Mouse (Mus musculus) monocyte, adult 5-6 weeks (primary cell): ENCODE data around the gene Bicc1. TPM values are rescaled to one million over a fixed set of nuclear protein-coding genes. Genes with fewer than 3 reads are reported as not detected.

Experiments
- ATAC-seq: fragments of 153-309, 156-312 bp; replicated peaks from 2 replicates; pipeline ENCODE4 v1.8.0; 2017; ENCODE audit warnings: mild to moderate bottlenecking; ENCODE audit not compliant: low TSS enrichment, insufficient number of reproducible peaks, severe bottlenecking, poor library complexity, low FRiP score
- total RNA-seq: library from RNA; stranded (forward); fragments of 200-1000, 200-491, 200-594 nt; gene quantifications from 3 replicates; pipeline ENCODE4 v1.2.3, GENCODE M21; 2017

The Bicc1 gene
- total RNA-seq, 1 experiment from 2014 or later, result not detected

DNA sequence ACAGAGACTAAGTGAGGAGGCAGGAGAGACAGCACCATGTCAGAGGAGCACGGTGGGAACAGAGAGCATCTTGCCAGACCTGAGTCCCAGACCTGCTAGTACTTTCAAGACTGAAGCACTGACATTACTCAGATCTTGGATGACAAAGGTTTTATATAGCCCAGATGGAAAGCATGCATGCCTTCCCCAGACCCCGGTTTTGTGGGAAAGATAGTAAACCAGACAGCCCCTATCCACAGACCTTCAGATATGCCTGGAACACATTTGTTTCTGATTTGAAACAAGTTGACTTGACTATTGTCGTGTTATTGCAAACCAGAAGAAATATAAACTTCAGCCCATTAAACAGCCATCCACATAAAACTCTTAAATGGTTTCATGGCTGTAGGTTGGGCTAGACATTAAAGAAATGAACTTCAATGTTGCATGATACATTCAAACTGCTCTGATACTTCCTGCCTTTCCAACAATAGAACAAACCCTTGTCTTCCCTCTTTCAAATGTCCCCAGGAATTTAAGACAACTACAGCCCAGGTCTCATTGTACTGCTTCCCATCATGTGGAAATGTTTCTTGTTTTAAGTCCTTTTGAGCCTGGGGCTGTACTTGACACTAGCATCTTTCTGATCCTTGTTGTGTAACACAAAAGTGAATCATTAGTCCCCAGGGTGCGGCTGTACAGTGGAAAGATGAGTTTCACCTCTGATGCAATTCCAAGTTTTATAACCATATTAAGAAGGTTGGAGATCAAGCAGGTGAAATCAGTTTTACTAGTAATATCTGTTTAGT, 72.7 kb downstream of the Bicc1 start:
- no peak for ATAC-seq

DNA sequence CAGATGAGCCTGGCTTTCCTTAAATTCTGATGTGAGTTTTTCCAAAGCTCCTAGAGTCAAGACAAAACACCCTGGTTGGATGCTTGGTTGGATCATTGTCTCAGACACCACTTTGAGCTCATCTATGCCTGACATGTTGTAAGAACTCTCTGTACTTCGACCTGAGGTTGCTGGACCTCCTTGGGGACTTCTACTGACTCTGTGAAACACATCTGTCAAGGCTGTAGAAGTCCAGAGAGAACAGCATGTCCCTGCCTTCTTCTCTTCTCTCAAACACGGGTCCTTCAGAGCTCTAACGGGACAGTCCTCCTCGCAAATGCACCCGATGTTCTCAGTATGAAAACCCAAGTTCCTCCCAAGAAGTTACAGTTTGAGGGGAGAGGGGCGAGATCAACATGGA, 76.5 kb downstream of the Bicc1 start:
- ATAC-seq, result no peak

DNA sequence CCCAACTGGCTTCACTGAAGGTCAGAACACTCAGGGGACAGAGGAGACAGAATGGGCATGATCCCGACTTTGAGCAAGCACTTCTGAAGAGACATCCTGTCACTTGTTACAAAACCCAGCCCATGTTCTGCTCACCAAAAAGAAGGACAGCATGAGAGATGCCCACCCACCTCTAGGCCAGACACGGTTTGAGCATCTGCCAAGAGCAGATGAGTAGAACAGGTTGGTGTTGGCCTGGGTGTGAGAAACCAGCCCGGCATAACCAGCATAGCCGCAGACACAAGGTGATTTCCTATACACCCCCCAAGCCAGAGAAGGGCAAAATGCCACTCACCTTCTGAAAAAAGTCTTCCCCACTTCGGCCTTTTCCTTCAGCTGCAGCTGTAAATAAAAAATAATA, 80.6 kb downstream of the Bicc1 start:
- ATAC-seq, result no peak

DNA sequence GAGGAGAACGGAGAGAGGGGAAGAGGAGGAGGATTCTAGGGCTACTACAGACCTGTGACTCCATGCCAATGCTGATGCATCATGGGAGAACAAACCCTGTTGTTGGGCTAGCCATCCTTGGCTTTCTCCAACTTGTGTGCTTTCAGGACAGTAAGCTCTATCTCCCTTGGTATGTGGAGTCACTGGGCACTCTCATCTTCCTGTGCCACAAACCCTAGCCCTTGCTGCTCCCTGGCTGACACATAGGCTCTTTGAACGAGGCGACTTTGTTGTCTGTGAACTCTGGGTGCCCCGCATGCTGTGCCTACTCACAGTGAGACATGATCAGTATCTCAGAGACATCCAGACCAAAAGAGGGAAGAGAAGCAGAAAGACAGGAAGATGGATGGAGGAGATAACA, 94.5 kb downstream of the Bicc1 start:
- ATAC-seq, result no peak

DNA sequence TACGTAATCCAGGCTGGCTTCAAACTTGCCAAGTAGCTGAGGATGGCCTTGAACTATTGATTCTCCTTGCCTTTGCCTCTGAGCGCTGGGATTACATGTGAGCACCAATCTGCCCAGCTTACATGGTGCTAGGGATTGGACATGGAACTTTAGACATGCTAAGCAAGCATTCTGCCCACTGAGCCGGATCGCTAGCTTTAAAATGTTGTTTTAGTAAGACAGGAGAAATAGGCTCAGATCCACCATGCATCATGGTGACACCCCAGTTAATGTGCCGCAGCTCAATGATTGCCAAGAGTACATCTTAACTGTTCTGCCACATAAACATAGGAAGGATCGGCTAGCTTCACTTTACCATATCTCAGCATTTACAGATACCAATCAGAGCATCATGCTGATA, 94.9 kb downstream of the Bicc1 start:
- no peak for ATAC-seq

DNA sequence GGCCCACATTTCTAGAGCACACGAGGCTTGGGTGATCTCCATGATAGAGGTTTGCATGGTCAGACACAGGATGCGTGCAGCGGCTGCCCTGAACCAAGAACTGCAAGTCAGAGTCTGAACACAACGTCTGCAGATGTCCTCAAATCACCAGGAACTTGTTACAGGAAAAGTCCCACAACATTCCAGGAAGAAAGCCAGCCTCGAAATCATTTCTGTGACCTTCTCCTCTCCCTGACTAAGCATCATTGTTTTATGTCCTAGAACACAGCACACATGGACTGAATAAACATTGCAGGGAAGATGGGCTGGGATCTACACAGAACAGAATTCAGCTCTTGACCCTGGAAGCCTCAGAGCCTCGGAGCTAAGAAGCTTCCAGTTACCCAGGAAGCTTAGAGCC, 97.3 kb downstream of the Bicc1 start:
- no peak for ATAC-seq

DNA sequence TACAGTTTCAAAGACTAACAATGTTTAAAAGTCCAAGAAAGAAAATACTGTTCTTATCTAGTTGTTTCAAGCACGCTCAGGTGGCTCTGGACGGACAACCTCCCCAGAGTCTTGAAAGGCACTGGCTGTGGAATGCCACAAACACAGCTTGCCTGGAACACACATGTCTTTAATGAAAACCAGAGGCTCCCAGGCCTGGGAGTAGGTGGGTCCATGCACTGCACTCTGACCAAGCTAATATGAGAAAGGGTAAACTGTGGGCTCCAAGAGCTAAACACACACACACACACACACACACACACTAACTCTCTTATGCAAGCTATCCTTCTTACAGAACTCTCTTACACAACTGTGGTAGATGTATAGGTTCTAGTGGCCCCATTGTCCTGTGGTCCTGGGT, 99.2 kb downstream of the Bicc1 start:
- ATAC-seq, result no peak

DNA sequence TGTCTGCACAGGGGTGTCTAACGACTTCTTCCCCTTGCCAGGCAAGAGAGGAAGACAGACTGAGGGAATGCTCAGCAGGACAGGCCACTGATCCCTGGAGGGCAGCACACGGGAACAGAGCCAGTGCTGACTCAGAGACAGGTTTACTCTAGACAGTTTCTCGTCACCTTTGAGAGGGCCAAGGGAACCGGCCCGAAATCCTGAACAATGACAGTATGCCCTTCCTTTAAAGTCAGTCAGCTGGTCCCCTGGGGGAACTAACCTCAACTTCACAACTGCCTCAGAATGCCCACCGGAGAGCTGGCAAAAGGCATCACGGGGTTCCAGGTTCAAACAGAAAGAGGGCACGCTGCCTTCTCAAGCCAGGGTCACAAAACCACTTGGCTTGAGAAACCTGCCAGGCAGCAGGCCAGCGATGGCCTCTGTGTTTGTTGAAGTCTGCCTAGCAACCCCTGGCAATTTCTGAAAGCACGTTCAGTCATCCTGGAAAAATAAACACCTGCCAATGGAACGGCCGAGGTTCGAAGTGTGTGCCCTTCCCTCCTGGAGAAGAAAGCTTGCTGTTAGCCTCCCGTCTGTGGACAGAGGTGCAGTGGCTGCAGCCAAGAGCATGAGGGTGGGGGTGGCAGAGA, 100.8 kb downstream of the Bicc1 start:
- no peak for ATAC-seq

DNA sequence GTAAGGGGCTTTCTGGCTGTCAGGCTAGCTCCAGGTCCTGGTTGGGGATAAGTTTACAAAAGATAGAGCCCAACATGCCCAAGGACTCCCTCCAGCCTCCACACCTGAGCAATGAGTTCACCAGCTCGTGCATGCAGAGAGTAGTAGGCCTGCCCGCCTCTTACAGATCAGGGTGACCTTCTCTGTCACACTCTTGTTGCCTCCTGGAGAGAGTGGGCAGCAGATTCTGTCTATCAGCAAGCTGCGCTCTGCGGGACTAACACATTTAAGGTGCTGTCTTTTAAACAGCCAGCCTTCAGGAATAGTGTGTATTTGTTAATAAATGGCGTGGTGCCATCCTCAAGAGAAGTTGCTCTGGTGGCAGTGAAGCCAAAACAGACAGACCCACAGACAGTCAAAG, 101.4 kb downstream of the Bicc1 start:
- ATAC-seq, result no peak

DNA sequence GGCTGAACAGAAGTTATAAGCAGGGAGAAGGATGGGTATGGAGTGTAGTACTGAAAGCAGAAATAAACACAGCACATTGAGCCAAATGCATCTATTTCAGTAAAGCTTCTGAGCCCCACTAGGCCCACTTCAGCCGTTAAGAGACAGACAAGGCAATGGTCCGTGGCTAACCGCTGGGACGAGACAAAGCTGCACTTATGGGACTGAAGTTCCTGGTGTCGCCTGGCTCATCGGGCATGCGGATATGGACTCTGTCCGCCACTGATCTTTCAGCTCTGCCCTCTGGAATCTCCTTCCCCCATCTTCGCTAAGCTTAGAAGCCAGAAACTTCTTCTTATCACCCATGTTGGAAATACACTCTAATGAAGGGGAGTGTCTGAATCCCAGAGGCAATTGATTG, 106.8 kb downstream of the Bicc1 start:
- ATAC-seq, result no peak

DNA sequence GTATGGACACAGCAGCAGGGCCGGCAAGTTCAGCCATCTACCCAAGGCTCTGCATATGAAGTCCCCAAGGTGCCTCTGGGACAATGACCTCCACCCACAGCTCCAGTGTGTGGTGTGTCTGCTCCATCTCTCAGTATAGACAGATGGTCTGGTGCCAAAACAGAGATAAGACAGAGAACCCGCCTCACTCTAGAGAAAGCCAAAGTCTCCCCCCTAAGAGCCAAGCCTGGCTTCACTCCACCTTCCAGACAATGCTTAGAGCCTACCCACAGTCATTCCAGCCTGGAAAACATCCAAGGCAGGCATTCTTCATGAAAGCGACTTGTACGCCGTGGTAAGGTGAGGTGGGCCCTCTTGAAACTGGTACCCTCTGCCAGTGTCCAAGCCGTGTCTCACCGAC, 107.3 kb downstream of the Bicc1 start:
- no peak for ATAC-seq

DNA sequence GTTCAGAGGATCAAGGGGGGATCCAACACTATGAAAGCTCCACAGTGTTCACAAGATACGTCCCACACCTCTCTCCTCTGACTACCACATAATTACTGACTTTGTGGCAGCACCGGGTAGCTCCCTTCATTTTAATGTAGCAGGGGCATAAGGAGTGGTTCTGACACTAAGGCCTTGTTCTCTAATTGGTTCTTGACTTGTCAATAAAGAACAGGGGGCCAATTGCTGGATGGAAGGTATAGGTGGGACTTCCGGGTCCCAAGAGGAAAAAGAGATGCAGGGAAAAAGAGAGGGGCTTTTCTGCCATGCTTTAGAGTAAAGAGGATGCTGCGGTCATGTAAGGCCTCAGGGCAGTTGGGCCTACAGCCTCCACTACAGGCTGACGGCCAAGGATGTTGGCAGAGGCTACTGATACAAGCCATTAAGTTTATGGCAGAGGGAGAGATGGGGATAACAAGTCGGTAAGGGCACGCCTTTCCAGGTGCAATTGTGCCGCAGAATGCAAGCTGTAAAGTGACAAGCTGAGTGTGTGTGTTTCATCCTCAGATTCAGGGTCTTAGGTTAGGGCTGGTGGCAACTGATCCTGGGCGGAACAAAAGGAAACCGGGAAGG, 108.7 kb downstream of the Bicc1 start:
- ATAC-seq, result no peak

DNA sequence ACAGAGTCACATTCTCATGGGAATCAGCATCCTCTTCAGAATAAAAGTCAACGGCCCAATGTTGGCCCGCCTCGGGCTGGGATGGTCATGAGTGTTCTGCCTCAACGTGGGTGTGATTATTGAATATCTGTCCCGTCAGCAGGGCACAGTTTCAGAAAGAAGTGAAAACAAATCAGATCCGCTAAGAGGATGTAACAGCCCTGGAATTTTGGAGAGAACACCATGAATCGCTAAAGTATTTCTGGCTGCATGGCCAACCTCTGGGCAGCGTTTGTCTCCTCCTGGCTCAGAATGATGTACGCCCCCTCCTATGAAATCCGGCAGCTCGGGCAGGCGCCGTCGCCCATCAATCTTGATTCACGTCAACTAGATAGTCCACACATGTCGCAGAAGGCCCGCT, 110.2 kb downstream of the Bicc1 start:
- ATAC-seq, result no peak

DNA sequence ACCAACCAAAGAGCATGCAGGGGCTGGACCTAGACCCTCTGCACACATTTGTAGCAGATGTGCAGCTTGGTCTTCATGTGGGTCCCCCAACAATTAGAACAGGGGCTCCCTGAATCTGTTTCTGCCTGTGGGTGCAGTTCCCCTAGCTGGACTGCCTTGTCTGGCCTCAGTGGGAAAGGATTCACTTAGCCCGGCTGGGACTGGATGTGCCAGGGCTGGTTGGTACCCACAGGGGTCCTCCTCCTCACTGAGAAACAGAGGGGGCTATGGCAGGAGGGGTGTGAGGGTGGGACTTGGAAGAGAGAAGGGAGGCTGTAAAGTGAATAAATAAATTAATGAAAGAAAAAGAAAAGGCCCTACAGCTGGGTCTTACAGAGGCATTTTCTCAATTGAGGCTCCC, 115.1 kb downstream of the Bicc1 start:
- no peak for ATAC-seq

DNA sequence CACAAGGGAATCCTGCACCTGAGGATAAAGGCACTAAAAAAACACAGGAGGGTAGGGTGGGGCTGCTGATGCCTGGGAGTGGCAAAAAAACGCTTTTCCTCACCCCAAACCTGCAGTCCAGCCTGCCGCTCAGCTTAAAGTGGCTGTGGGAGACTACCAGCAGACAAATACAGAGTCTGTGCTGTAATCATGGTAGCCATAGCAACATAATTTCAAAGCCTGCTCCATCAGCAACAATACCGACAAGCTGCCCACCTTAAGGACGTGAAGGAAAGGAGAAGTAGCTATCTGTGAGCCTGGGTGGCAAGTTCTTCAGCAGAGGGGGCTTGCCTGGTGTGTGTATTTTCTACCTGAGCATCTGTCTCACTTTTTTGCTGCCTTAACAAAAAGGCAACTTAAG, 117.6 kb downstream of the Bicc1 start:
- ATAC-seq, result no peak

DNA sequence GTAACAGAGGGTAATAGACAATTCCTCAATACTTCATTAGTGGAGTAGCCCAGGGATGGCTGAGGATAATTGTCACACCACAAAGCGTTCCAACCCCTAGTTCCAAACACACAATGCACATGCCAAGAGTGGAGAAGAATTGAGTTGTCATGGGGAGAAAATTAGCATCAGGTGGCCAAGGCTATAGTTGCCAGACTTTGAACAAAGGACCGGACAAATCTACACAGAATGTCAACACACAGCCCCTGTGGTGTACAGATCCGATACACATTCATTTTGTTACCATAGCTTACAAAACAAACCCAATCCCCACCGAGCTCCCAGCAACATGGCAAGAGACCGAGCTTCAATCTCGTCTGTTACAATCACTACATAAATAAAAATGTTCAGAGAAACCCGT, 123.0 kb downstream of the Bicc1 start:
- no peak for ATAC-seq

DNA sequence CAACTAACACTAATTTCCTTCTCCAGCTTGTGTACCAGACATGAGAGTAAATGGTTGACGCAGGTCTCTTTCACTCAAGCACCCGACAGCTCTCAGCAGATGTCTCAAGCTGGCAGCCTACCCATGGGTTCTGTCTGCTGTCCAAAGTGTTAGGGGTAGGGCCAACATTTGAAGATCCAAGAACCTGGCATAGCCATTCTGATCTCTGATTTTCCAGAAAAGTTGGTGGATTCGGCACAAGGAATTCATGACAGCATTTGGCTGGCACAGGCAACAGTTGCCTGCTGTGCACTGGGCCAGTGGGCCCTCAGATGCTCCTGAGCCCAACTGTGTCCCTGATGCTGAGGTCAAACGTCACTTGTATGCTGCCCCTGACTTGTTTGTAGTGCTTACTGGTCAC, 130.5 kb downstream of the Bicc1 start:
- ATAC-seq, result no peak

DNA sequence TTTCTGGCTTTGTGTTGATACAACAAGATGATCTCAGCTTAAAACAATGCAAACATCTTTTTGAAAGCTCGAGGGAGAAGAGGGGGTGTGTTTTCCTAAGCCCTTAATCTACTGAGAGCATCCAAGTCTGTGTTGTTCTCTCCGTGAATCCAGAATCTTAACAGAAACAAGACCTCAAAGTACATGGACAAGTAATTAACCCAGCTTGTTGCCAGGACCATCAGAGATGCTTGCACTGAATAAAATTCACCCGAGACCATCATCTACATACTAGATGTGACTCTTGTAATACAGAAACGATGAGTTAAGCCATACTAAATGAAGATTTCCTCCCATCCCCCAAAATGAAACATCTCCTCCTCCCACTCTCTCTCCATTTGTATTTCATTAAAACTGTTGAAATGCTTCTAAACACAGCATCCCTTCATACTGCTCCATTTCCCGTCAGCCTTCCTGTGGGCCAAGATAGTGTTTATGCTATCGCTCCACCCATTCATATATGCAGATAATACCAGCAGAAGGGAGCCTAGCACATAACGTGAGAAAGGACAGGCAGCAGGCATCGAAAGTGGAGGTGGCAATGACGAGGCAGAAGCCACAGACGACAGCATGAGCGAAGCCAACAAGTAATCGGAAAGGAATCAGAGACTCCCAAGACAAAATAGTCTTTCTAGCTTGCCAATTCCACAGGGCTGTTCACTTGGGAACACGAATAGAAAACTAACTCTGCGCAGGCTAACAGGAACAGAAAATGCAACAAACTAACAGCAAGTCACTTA, 131.2 kb downstream of the Bicc1 start:
- no peak for ATAC-seq

DNA sequence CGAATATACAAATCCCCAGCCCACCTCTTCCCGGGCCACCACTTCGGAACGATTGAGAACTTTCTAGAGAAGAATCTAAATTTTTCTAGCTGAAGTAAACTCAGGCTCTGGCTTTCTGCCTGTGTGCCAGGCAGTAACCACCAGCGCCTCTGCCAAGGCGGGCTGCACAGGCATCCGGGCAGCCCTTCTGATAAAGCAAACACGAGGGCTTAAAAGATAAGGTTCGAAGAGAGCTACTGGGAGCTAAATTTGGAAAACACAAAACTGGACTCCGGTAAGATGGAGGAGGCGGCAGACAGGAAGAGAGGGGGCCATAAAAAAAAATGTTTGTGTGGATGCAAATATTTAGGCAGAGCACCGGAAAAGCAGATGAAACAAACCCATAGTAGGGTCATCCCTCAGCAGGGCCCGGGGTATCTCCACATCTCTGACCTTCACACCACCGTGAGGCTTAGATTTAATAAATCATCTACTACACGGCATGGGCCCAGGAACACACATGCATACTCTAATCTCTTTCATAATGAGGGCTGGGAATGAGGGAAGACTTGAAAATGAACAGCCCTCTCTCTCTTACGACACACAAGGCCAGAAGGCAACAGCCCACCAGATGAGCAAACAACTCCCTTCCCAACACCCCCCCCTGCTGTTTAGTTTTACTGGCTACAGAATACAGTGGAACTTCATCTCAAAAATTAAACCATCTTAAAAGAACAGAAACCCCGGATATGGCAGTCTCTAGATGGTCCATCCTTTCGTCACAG, 134.2 kb downstream of the Bicc1 start:
- ATAC-seq, result no peak
